Mouse (Mus musculus) left cerebral cortex, postnatal 25 days (tissue): Measurements from ENCODE around the gene Ccl25. TPM values are rescaled to one million over a fixed set of nuclear protein-coding genes. Genes with fewer than 3 reads are reported as not detected.
"Not testable (repeated sequence)": the region's sequence is repeated elsewhere in the genome, so short reads cannot be mapped to it uniquely, and the experiment has no call there.

ENCODE experiments used
- DNase-seq, 2 experiments: peaks; one replicate each; pipeline ENCODE4 v3.0.0; 2022; ENCODE audit warnings: low spot score in 2 of 2, mixed read lengths in 1 of 2
- intact Hi-C: fragments of 180-260 bp; cut with DNase I; formaldehyde crosslinking; loops from one replicate; pipeline ENCODE4 v1.15.1; 2025
- total RNA-seq, 2 experiments: library from RNA; stranded (reverse); gene quantifications; 2 replicates each; pipeline ENCODE4 v1.2.3; 2021

The Ccl25 gene
- total RNA-seq, 2 experiments from 2014 or later = 21.8 to 28.1 TPM

DNA sequence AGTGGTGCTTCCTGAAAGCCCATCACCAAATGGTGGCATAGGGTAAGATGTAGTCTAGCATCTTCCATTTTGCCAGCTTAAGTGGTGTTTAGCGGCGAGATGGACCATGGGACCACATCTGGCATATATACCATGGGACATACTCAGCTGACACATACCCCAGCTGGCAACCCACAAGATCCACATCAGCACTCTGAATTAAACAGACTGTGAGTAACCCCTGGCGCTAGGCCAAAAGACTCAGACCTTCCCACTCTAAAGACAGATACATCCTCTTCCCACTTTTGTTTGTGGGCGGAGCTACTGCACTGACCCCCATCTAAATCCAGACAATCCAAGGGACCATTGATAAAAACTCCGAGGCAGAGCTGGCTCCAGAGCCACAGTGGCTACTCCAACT, 4.0 kb downstream of the Ccl25 start:
- intact Hi-C loops = loop anchor here (10.0 kb wide), 1 partner anchor 164 kb away; the partner anchor contains the start of gene Evi5l
- no peak for DNase-seq

DNA sequence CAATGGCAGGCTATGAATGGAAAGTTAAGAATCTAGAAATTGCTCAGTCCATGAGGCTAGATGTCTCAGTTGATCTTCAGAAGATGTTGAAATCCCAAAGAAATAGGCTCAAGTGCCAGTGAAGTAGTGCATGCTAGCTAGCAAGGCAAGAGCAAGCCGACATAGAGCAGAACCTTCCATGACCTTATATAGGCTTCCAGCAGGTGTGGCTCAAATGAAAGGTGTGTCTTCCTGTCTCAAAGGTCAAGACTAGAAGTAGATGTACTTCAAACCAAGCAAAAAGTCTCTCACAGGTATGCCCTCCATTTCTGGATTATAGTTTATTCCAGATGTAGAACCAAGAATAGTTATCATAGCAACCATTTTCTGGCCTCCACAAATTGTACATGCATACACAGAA, 9.0 kb downstream of the Ccl25 start:
- intact Hi-C loops = no loop called here
- no peak for DNase-seq

DNA sequence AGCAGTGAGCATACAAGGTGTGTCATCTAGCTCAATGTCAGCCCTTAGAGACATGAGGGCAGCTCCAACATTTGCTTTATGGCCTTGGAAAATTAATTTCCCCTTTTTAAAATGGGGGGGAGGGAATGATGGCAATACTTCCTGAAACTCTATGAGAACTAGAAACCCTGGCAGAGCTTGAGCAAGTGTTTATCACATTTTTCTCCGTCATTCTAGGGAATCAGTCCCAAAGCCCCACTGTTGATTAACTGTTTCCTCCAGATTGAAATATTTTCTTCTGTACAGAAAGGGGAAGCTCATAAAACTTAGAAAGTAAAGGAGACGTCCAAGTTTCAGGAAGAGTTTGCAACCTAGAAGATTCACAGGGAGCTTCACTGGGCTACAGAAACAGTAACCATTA, 10.7 kb downstream of the Ccl25 start:
- intact Hi-C loops = no loop called here
- no peak for DNase-seq

DNA sequence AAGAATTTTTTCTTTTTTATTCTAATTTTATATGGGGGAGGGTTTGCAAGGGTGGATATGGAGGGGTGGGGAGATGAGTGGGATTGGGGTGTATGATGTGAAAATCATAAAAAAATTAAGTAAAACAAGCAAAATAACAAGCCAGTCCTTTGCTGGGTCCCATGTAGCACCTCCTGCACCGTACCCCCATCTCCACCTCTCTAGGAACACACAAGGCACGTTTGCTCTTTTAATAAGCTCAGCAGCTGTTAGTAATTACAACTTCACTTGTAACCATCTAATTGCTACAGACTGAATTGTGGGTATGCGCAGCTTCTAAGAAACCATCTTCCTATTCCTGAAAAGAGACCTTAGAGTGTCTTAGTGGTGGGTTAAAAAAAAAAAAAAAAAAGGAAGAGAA, 15.2 kb downstream of the Ccl25 start:
- no peak for DNase-seq
- intact Hi-C loops = no loop called here

DNA sequence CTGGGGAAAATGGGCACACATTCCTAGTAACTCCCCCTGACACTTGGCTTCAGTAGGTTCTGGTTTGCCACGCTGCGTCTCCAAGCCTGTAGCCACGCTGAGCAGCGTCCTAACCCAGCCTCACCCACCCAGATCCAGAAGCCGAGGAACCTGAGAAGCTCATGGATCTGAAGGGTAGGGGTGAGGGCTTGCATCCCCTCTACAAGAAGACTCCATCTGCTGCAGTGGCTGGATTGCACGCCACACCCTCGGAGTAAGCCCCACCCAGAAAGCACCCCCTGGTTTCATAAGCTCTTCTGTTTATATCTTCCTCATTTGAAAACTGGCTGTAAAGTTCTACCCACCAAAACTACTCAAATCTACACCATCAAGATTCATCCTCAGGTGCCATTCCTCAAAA, 22.7 kb downstream of the Ccl25 start:
- intact Hi-C loops = no loop called here
- DNase-seq = no peak

DNA sequence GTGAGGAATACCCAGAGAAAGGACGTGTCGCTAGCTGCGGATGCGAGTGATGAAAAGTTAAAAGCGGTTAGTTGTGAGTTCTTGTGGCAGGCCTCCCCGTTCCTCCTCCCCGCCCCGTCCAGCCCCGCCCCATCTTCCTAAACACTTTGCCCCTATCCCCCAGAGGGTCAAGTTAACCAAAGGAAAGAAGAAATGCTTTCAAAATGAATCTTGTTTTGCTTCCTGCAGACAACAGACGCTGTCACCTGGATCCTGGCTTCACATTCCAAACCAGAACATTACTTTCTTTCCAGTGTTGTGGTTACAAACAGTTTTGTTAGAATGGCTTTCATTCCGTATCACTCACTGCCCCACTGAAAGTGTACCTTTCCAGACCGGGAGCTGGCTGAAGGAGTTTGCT, 23.3 kb downstream of the Ccl25 start:
- intact Hi-C loops = no loop called here
- DNase-seq = no peak

DNA sequence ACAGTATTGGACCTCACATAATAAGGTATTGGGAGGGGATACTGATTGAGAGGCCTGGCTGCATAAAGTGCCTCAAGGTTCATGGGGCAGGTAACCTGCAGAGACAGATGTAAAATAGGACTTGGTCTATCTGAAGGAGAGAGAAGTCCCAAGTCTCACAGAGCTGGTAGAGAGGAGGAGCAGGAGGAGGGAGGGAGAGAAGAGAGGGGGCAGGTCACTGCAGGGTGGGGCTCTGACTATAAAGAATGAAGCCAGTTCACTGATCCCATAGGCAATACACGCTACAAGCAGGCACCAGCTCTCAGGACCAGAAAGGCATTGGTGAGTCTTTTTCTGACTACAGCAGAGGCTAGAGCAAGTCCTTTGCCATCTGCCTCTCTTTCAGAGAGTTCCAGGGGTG, 24.3 kb downstream of the Ccl25 start:
- no peak for DNase-seq
- intact Hi-C loops = no loop called here

DNA sequence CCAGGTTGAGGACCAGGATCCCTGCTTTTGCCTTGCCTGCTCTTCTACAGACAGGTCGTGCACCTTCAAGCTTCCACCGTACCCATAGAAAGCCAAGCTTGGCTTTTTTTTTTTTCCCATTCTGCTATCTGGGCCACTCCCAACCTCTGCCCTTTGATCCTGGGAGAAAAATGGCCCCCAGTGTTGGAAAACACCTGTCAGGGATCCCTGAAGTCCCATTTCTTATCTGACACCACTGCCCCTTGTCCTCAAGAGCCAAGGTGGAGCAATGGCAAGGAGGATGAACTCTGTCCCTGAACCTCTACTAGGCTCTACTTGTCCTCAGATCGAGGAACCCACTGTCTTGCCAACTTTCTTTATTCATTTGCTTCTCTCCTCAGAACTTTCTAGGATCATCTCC, 25.6 kb downstream of the Ccl25 start:
- intact Hi-C loops = no loop called here
- no peak for DNase-seq

DNA sequence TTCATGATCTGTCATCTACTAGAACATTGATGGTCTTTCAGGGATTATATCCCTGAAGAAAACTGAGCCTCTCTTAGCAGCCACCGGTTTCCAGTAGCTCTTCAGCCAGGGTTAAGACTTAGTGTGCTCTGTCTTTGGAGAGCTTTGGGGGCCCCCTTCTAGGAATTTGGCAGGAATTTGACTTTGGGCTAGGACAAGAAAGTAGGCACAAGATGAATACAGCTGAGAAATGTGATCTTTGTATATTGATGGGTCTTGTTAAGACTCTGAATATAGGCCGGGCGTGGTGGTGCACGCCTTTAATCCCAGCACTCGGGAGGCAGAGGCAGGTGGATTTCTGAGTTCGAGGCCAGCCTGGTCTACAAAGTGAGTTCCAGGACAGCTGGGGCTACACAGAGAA, 27.6 kb downstream of the Ccl25 start:
- DNase-seq, intact Hi-C loops: not testable (repeated sequence)

DNA sequence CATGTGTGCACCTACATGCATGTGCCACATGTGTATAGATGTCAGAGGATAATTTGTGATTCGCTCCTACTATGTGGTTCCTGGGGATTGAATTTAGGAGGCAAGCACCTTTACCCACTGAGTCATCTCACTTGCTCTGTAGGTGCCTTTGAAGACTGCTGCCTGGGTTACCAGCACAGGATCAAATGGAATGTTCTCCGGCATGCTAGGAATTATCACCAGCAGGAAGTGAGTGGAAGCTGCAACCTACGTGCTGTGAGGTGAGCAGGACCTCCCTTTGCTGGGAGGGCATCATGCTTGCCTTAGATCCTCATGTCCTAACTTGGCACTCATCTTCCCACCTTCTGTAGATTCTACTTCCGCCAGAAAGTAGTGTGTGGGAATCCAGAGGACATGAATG, 28.7 kb downstream of the Ccl25 start:
- intact Hi-C loops = no loop called here
- DNase-seq = no peak

DNA sequence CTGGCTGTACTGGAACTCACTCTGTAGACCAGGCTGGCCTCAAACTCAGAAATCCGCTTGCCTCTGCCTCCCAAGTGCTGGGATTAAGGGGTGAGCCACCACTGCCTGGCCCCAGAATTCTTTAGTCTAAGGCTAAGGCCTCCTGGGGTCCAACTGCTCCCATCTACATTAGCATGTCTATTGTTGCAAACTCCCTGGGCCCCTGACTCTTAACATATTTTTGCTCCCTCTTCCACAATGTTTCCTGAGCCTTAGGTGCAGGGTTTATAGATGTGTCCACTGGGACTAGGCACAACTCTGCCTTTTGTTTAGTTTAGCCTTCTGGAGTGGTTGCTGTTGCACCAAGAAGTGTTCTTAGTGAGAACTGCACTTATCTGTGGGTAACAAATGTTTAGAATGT, 29.5 kb downstream of the Ccl25 start:
- no peak for DNase-seq
- intact Hi-C loops = no loop called here

DNA sequence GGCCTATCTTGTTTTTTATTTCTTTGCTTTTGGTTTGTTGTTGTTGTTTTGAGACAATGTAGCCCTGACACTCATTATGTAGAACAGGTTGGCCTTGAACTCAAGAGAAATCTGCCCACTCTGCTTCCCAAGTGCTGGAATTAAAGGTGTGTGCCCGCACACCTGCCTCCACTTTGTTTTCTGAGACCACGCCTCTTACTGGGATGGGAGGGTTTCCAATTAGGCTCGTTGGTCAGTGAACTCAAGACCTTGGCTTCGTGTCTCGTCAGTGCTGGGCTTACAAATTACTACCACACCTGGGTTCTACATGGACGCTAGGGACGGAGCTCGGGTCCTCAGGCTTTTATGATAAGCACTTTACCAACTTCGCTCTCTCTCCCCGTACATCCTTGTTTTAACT, 30.4 kb downstream of the Ccl25 start:
- DNase-seq = no peak
- intact Hi-C loops = no loop called here

DNA sequence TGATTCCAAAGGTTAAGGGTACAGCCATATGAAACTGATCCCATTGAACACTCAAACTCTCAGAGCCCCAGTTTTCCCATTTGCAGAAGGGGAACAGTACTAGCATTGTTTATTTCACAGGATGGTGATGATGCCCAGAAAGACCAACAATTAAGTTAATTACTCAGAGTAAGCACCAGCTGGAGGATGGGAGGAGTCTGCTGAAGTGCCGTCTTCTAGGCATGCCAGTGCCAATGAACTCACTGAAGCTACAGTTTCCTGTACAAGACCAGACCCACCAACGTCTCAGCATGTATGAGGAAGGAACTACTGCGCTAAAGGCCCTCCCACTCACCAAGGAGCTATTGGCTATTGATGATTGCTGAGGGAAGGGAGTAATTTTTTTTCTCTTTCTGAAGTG, 34.4 kb downstream of the Ccl25 start:
- intact Hi-C loops = no loop called here

DNA sequence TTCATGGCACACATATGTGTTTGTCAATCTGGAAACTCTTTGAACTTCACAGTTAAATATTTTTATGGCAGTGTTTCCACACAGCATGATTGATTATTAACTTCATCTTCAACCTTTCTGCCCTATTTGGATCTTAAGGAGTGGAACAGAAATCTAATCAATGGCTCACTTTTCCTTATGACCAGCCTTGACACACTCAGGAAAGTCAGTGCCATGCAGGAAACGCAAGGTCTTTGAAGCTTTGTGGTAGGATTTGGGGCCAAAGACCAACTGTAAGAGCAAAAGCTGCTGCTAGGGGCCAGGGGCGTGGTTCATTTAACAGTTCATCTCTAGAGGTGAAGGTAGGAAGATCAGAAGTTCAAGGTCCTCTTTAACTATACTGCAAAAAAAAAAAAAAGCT, 35.9 kb downstream of the Ccl25 start:
- DNase-seq = no peak
- intact Hi-C loops = no loop called here

More for the DNA sequence above, 34.4 kb downstream of the Ccl25 start:
- no peak for DNase-seq

DNA sequence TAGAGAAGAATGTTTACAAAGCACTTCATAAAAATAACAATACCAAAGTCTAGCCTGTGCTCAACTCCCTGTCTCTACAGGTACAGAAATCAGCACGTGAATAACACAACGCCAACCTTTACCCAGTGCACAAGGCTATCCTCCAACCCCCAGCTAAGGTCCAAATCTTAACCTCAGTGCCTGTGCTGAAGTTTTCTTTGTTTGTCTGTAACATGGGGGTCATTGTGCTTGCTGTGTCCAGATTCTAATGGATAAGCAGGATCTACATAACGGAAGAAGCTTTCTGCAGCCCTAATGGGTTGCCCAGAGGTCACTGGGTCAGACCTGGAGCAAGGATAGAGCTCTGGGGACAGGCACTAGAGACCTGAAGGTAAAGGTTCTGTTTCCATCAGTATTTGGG, 41.2 kb downstream of the Ccl25 start:
- intact Hi-C loops = no loop called here
- DNase-seq = no peak

DNA sequence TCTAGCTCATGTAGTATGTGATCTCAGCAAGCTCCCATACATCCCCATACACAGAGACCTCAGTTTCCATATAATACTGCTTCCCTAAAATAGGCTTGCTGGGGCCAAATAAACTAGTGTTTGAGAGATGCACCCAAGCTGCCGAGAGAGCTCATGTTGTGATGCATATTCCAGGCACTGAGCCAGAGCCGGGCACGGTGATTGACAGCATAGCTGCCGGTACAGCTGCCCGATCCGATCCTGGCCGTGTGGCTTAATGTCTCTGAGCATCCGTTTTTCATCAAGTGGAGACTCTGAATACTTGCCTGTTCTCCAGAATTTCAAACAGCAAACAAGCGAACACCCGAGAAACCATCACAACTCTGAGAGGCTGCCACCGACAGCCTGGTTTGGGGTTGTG, 42.8 kb downstream of the Ccl25 start:
- intact Hi-C loops = no loop called here

DNA sequence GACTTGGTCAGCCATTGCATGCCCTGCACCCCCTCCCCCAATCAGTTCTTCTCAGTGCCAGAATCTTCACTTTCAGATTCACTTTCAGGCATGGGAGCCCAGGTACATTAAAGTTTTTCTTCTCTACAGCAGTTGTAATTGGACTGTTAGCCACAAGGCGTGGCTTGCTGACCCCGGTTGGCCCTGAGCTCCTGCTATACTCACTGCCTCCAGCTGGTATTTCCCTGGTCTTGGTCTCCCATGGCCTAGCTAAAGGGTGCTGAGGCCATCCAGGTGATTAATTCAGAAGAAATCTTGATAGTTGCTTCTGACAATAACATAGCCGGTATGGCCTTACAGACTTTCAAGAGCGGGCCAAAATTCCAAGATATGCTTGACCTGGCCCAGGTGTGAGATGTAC, 43.5 kb downstream of the Ccl25 start:
- intact Hi-C loops = no loop called here
- DNase-seq = no peak

More for the DNA sequence above, 42.8 kb downstream of the Ccl25 start:
- peak; percentile 36 to 40 for DNase-seq

DNA sequence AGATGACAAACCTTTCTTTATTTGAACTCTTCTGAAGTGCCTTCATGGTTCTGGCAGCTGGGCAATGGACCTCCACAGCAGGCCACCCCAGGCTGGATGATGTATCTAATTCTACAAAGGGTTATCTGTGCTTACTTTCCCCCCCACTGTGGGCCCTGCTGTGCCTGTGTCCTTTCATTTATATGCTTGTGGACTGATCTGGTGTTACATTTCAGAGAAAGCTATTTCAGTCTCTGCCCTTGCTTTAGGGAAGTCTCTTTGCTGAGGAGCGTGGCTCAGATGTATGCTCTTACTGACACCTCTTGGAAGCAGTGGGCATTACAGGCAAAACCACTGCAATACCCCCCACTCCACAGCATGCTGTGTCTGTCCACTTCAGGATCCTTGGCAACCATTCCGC, 45.1 kb downstream of the Ccl25 start:
- peak; percentile 8 to 40 for DNase-seq
- intact Hi-C loops = loop anchor here (5.0 kb wide), 2 partner anchors 118 to 228 kb away; partner anchors contain the start of gene Snapc2

DNA sequence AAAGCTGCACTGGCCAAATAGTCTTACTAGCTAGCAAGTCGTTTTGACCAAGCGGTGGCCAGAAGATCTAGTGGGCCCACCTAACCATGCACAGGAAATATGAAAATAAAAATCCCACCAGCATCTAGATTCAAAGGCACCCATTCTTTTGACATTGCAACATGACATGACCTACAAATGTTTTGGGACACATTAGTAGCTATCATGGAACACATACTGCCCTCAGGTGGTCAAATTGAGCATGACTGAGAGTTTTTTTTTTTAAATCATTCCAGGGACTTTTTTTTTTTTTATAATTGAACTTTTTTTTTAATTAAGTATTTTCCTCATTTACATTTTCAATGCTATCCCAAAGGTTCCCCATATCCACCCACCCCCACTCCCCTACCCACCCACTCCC, 47.6 kb downstream of the Ccl25 start:
- intact Hi-C loops = loop anchor here (5.0 kb wide), 2 partner anchors 120 to 230 kb away; partner anchors contain the start of gene Snapc2
- DNase-seq = no peak

DNA sequence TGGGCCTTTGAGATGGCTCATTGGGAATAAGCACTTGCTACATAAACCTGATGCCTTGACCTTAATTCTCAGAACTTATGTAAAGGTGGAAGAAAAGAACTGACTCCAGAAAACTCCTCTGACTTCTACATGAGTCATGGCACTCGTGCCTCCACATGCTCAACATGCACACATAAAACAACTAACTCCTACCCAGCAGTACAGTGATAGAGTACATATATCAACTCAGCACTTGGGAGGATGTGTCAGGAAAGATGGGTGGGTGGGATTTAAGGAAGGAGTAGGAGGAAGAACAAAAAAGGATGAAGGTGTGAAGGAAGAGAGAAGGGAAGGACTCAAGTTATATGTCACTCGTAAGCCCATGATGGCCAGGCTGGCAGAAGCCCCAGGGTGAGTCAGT, 76.4 kb downstream of the Ccl25 start:
- peak in 1 of 2 experiments; percentile 68 for DNase-seq

DNA sequence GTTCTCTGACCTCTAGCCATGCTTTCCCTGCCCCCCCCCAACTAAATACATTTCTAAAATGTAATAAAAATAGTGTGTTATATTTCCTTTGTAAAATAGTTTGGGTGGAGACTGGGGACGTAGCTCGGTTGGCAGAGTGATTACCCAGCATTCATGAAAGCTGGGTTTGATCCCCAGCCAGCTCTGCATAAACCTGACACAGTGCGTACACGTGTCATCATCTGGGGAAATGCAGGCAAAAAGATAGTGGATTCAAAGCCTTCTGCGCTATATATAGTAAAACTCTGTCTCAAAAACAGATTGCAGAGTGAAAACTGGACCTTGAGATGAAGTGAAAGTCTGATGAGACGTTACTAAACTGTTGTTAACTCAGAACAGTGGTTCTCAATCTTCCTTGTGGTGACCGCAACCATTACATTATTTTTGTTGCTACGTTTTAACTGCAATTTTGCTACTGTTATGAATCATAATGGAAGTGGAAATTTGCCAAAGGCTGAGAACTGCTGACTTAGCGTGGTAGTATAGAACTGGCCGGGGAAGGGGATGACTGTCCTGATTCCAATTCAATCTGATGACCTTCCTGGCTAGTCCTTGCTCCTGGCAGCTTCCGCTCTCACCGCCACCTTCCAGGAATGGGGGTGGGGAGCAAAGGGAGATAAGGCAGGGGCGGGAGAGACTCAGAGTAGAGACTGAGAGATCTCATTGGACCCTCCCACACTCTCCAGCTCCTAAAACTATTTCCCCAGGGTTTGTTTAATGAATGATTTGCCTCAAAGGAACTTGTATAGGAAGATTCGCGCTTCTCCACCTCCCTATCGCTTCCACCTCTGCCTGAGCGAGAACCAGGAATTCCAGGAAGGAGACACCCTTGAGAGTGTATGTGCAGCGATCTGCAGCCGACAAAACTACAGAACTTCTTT, 79.2 kb downstream of the Ccl25 start:
- DNase-seq = peak in 1 of 2 experiments; percentile 14
- intact Hi-C loops = loop anchor here (10.0 kb wide), 1 partner anchor 139 kb away; no protein-coding TSS in a partner anchor

More for the DNA sequence above, 76.4 kb downstream of the Ccl25 start:
- intact Hi-C loops = loop anchor here (10.0 kb wide), 1 partner anchor 137 kb away; no protein-coding TSS in a partner anchor
